Mouse (Mus musculus) adipose tissue, adult 10 weeks (tissue): Measurements from ENCODE around the gene Gm10230. TPM values are rescaled to one million over a fixed set of nuclear protein-coding genes. Genes with fewer than 3 reads are reported as not detected.

Experiments
- polyA plus RNA-seq: library from polyadenylated mRNA; stranded (reverse); fragments of 350-450 nt; fragmentation: Illumina TruSeq; extraction: RNeasy Lipid Tissue Mini Kit (QIAGEN cat#74804); gene quantifications from one replicate; pipeline ENCODE4 v1.2.3, GENCODE M21; 2014; ENCODE audit warnings: low read depth, low replicate concordance

Gm10230 gene
- not detected for polyA plus RNA-seq

DNA sequence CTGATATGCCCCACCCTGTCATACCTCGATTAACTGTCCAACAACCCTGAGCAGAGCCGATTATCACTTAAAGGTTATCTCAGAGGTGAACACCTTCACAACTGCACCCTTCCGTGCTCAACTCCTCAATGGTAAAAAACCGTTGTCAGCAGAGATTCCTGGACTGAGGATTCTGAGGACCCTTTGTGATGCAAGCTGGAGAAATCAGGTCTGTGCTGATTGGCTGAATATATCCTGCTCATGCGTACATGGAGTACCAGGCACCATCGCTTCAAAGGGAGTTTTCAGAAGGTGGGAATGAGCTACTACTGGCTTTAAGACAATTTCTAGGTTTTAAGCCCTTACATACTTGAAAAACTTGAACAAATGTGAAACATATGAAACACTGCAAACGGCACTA is at the start of gene Gm10230:
Gm10230 (minus strand) TSS at position 101 of the 400 bp plus-strand sequence.

